Mouse (Mus musculus) layer of hippocampus, postnatal 14 days (tissue): Measurements from ENCODE around the gene 9230104L09Rik. TPM values are rescaled to one million over a fixed set of nuclear protein-coding genes. Genes with fewer than 3 reads are reported as not detected.

Experiments
- DNase-seq, 2 experiments: peaks; one replicate each; pipeline ENCODE4 v3.0.0; 2021 to 2022; ENCODE audit warnings: low spot score in 2 of 2, mixed read lengths in 1 of 2
- total RNA-seq, 2 experiments: library from RNA; stranded (reverse); gene quantifications; 2 replicates each; pipeline ENCODE4 v1.2.3; 2021

The 9230104L09Rik gene
- total RNA-seq, 2 experiments from 2014 or later = not detected

DNA sequence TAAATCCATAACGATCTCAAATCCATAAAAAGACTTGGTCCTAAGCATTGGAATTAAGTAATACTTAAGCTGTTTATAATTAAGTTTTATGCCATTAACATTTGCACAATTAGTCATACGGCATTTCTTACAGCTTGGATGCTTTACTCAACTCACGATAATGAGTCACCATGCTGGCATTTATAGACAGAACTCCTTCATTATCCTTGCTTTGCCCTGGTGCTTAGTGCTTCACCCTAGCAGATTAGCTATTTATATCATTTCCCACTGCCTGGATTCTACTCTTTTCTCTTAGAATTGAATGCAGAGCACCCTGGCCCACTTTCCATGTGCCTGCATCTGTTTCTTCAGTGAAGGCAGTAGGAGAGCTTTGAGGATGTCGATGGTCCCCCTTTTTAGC, 7.3 kb downstream of the 9230104L09Rik start:
- DNase-seq = no peak

DNA sequence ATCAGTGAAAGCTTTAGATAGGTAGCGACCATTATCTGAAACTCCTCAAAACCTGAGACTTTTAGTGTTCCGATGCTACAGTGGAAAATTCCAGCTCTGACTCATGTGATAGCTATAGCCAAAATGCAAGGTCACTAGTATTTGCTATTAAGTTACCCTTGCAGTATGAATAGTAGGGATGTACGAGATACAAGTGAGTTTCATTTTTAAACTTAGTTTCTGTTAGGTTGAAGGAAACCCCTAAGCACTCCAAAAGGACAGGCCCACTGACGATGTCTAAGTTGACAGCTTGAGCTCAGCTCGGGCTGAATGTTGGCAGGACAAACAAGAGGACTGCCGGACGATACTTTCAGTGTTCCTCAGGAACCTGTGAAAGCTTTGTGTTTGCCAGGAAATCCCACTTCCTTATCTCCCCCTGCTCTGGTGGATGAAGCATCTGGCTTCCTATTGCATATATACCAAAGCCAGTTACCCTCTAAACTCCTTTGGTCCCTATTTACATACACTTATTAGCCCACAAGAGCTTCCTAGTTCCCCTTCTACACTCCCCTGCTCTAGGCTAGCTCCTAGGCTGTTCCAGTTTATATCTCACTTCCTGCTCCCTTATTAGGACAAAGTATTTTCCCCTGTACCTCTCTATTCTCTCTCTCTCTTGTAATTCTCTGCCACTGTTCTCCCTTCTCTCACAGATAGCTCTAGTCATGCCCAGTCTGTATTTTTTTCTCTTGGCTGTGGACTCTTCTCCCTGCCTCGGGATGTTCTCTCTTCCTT, 8.0 kb downstream of the 9230104L09Rik start:
- no peak for DNase-seq

DNA sequence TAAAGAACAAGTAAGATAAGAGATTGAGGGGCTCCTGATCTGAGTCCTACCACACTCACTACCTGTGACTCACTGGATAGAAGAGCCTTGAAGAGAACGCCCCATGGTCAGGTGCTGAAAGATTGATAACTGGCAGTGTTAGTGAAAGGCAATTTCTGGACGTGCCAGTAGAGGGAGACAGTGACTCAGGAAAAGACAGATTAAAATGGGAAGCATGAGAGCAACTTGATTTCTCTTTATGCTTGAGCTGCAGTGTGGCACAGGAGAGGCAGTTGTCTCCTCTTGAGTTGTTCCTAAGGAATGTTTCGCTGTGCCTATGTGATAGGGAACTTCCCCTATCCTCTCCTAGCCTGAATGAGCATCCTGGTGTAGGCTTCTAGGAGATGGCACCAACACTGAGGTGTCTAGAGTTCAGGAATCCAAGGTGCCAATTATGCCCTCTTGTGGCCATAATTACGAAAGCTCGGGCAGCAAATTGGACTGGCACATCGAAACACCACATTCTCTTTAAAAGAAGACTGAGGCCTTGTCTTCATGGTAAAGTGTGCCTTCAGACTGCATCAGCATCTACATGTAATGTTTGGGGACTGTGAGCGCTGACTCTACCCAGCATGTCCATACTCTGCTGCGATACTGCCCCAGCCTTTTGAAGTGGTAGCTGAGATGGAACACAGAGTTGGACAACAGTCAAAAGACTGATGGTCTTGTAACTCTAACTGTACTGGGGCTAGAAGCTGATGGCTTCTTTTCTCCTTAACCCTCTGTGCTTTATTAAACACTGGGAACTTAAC, 13.5 kb downstream of the 9230104L09Rik start:
- peak; percentile 88 to 90 for DNase-seq

DNA sequence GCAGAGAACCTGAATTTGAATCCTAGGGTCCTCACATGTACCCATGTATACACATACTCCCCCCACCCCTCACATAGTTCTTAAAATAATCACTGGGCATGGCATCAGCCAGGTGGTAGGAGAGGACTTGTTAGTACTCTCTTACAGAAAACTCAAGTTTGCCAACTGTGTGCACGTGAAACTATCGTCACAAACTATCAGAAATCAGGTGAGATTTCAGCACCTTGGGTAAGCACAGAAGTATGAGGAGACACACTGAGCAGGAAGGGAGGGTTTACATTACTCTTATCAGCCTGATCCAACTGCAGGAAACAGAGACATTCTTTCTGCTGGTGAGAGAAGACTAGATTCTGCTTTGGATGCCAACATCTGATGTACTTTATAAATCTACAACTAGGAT, 25.6 kb downstream of the 9230104L09Rik start:
- DNase-seq = no peak

DNA sequence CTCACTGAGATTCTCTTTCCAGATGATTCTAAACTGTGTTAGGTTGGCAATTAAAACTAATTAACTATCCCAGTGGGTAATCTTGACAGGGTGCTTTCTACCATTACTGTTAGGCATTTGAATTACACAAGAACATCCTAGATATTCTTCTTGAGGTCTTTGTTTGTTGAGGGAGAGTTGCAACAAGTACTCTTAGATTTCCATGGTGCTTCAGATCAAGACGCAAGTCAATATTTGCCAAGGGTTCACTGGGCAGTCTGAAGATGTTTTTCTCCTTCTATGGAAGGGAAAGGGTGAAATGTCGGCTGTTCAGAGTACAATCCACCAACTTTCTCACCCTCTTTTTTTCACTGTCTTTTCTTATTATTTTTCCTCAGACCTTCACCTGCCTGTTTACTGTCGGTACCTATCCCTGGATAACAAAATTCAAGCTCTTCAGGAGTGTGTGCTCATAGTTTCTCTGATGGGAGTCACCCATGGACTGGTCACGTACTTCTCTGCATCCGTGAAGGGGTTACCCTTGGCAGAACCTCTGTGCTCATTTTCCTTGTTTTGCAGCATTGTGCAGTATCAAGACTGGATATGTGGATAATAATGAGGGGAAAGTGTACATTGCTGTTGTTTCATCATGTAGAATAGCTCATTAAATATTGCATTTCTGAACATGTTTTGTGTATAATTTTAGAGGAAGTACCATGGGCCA, 26.6 kb downstream of the 9230104L09Rik start:
- DNase-seq = no peak

DNA sequence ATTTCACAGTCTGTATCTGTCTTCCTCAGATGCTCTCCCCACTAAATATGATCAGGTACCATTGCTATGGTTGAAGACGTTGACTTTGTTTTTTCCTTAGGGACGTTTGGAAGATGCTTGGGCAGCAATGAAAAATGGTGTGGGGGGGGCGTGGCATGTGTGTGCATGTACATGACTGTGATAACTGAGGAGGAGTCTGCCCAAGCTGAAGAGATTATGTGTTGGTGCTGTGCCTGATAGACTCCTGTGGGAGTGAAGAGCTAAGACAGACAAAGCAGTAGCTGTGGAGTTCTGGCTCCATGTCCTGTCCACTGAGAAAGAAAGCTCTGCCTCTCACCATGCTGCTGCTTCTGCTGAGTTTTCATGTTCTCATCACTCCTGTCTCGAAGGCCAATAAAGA, 29.9 kb downstream of the 9230104L09Rik start, which contains the start of gene Cst9:
Gene Cst9, plus strand, starts transcription at position 236 of the 400 bp plus-strand sequence.
- no peak for DNase-seq

DNA sequence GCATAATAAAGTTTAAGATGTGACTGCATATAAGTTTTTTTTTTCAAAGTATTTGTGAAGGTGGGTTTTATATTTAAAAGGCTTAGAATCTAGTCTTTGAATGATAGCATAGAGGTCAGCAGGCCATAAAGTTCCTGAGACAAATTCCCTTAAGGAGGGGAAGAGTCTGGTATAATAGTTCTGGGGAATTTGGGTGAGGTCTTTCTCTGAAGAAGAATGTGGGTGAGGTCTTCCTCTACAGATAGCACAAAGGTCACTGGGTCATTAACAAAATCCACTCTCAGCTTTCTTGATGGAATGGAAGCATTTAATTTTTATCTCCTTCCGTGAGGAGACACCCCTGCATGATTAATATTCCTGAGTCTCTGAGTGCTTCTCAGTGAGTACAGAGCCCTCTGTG, 38.9 kb downstream of the 9230104L09Rik start:
- no peak for DNase-seq

DNA sequence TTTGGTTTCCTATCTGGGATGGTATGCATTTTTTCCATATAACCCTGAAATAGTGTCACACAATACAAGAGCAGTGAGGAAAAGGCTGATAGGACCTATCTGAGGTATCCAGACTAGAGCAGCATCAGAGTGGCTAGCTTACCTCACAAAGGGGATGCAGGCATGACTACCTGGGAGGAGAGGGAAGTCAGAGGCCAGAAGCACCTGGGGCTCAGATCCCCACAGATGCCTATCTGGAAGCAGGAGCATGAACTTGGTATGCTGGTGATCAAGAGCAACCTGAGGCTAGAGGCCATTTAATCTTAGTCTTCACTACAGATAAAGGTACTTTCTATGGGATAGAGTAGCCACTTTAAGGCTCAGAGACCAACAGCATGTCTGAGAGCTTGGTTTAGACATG, 44.9 kb downstream of the 9230104L09Rik start, which contains the start of gene Cst13:
Gene Cst13, plus strand, starts transcription at position 173 of the 400 bp plus-strand sequence.
- no peak for DNase-seq

DNA sequence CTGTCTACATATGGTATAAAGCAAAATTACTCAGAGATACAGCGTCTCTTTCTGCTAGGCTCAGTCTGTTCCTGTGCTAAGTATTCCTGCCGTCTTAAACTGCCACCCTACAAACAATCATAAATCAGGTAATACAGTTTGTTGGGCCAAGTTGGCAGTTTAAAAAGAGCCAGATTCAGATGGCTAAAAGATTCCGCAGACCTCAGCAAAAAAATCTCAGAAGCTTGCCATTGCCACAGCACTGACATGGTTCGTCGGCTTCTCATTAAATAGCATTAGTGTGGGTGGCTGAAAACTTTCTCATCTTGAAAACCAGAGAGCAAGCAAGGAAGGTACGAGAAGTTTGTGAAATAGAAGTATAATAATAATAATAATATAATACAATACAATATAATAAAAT, 58.1 kb downstream of the 9230104L09Rik start:
- no peak for DNase-seq

DNA sequence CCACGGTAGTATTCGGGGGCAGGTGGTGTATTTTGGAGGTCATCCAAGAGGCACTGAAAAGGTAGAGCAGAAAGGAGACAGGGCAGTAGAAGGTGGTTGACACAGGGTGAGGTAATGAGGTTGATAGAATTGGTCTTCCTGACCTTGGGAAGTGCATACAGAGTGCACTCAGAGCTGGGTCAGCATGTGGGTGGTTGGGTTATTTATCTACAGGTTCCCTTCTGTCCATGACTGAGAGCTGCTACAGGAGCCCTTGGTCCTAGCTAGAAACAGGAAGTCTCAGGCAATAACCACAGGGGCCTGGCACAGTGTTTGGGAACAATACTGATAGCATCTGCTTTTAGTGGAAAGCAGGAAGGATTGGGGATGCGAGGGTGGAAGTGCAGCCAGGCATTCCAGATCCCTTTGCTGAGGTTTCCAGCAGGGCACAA, 63.3 kb downstream of the 9230104L09Rik start:
- peak in 1 of 2 experiments; percentile 31 for DNase-seq

DNA sequence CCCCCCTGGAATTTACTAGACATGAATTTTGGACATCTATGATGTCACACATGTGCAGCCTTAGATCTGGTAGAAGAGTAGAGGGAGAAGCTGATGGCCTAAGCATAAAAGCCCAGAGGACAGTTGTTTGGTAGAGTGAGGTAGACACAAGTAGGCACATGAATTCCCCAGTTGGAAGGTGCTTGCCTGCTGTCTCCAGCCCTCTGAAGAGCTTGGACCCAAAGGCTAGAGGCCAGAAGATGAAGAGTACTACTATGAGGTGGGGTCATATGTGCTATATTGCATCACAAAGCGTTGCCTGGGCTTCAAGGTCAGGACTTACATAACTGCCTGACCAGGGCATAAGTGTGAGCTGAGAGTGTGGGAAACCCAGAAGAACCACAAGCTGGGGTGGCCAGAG, 66.4 kb downstream of the 9230104L09Rik start, which contains the start of gene Cst8:
Gene Cst8, plus strand, starts transcription at position 301 of the 400 bp plus-strand sequence.
- DNase-seq = no peak

Other genes starting within 250 kb of the 9230104L09Rik start
- gene Nxt1, start 192.4 kb downstream of the 9230104L09Rik start, total RNA-seq = 10 to 100 TPM; 11.1 to 12.2 TPM
- 10 to 100 TPM; 24.9 to 26.7 TPM for gene Gzf1, start 184.0 kb downstream of the 9230104L09Rik start, total RNA-seq
- gene Napb, start 132.6 kb downstream of the 9230104L09Rik start, total RNA-seq = 100 to 1,000 TPM; 298 to 310 TPM
- gene Cstl1, start 114.7 kb downstream of the 9230104L09Rik start, total RNA-seq = not detected
- gene Cst11, start 93.5 kb downstream of the 9230104L09Rik start, total RNA-seq = not detected
- not detected for gene 8030411F24Rik, start 83.0 kb downstream of the 9230104L09Rik start, total RNA-seq
- 1 to 10 TPM; 1.1 to 1.6 TPM for gene Cst12, start 75.7 kb downstream of the 9230104L09Rik start, total RNA-seq
- gene Cst8, start 66.3 kb downstream of the 9230104L09Rik start, total RNA-seq = not detected
- gene Cst13, start 45.0 kb downstream of the 9230104L09Rik start, total RNA-seq = not detected
- gene Cst9, start 29.9 kb downstream of the 9230104L09Rik start, total RNA-seq = not detected
- 1,000 to 10,000 TPM; 2,596 to 2,656 TPM for gene Cst3, start 10.7 kb upstream of the 9230104L09Rik start, total RNA-seq
- gene Gm1330, start 138.2 kb upstream of the 9230104L09Rik start, total RNA-seq = not detected
- gene Gm10750, start 152.2 kb upstream of the 9230104L09Rik start, total RNA-seq = not detected